9 mouse cellular contexts compared by ENCODE assay signal in genomic region chr1:182439546-182440222, GRCm38 (mm10). TPM values are rescaled to one million over a fixed set of nuclear protein-coding genes. Genes with fewer than 3 reads are reported as not detected.
DNase-seq lines count a peak whose midpoint lies in the region; TF ChIP-seq lines count a peak whose summit lies in the region.
"Had no signal": no experiment of that assay in that cellular context is flagged by ENCODE, and none has a peak within 500 bp of the region (broad histone marks: within the 10 kb centered on the region; RNA-seq: fewer than 3 reads in every experiment).

No protein-coding gene starts in this region.

- TF ChIP-seq CTCF in cerebellum, adult 2 months (IDR thresholded peaks at IDR 0.05; ENCODE audit: borderline replicate concordance, insufficient read depth, low read depth, low read length): no peak
- TF ChIP-seq CTCF in layer of hippocampus, adult 2 months (conservative IDR thresholded peaks at IDR 0.05): no peak

- WGBS in cerebellum, adult 2 months: 50% methylated on average over 5 of the region's 5 CpGs

- no peaks in the 10 kb centered on the region for H3K4me1 ChIP-seq in cerebellum, adult 2 months (ENCODE audit: control insufficient read depth, insufficient read depth, low read length)

- TF ChIP-seq POLR2A in cerebellum, adult 2 months (IDR thresholded peaks at IDR 0.05; ENCODE audit: borderline replicate concordance, insufficient read depth, low read length): no peak

- H3K4me3 ChIP-seq in cerebellum, adult 2 months (replicated peaks; ENCODE audit: insufficient read depth, low read depth, low read length): no peak overlapping the region
- H3K4me3 ChIP-seq in layer of hippocampus, adult 2 months: no peak overlapping the region
- H3K4me3 ChIP-seq: hindbrain, embryonic 15.5 days had no signal

- peak overlapping the region; percentile 31; the same call in 1 of the 2 replicates for H3K27ac ChIP-seq in cerebellum, adult 2 months (ENCODE audit: insufficient read depth, low read length)
- peak overlapping the region; percentile 81 for H3K27ac ChIP-seq in layer of hippocampus, adult 2 months
- H3K27ac ChIP-seq: hindbrain, embryonic 15.5 days had no signal

- DNase-seq in cerebellum, adult 2 months: peak in 1 of 2 experiments; percentile 38
- DNase-seq in cerebellum, adult 18-20 months: no peak
- peak; percentile 79 for DNase-seq in 3T3-L1 (ENCODE audit: low read depth, low spot score)
- peak; percentile 16 to 44 for DNase-seq in gastrocnemius, postnatal 4 days (ENCODE audit: low spot score in 2 of 2)
- DNase-seq in layer of hippocampus, adult 2 months (ENCODE audit: low spot score in 2 of 2): peak in 1 of 2 experiments; percentile 23
- DNase-seq in right cerebral cortex, postnatal 4 days: peak; percentile 36
- no peak for DNase-seq in retina, embryonic 14.5 days (ENCODE audit: low spot score)
- DNase-seq in frontal cortex, adult 2 months (ENCODE audit: extremely low spot score in 1 of 2, low spot score in 1 of 2): no peak

- H3K27me3 ChIP-seq in cerebellum, adult 2 months (ENCODE audit: control insufficient read depth, insufficient read depth, low read length): no peaks in the 10 kb centered on the region
- H3K27me3 ChIP-seq: hindbrain, embryonic 15.5 days had no signal

RNA-seq across cellular contexts. Expression of gene Trp53bp2, which starts 30.7 kb away (rescaled TPM):
- 21.1 and 25.3 TPM in 2 replicates for polyA plus RNA-seq in cerebellum, adult 2 months (2012; rRNA removed)
- 10 to 100 TPM; 19.6 to 21.6 TPM for total RNA-seq in gastrocnemius, postnatal 4 days (2021)
- 10 to 100 TPM; 31.1 to 32.4 TPM for total RNA-seq in layer of hippocampus, adult 2 months (2021)
- 21.1 and 22.2 TPM in 2 replicates for polyA plus RNA-seq in frontal cortex, adult 2 months (2012; rRNA removed)

Comparison
In these comparisons a context has a peak if more than half of its experiments do, and no peak if none do; other contexts are left out.
1. DNase-seq: peak in 3T3-L1 (single experiment), gastrocnemius, postnatal 4 days (2 of 2) and right cerebral cortex, postnatal 4 days (single experiment); none in cerebellum, adult 18-20 months (0 of 2), retina, embryonic 14.5 days (single experiment) and frontal cortex, adult 2 months (0 of 2).